Mouse (Mus musculus) hindbrain, embryonic 16.5 days (tissue): ENCODE measurements around the gene Il9r. TPM values are rescaled to one million over a fixed set of nuclear protein-coding genes. Genes with fewer than 3 reads are reported as not detected.
"Not testable (repeated sequence)": the region's sequence is repeated elsewhere in the genome, so short reads cannot be mapped to it uniquely, and the experiment has no call there.

Experiments
- ATAC-seq: fragments of 200-750 bp; cut with Nextera tagmentation; 2 replicates; pipeline ENCODE4 v1.8.0; 2017; ENCODE audit warnings: moderate TSS enrichment, moderate library complexity
- H3K27ac ChIP-seq: fragments of 300-500 bp; sonication (generic); 2 replicates; pipeline ENCODE4 v1.5.1; 2014; ENCODE audit warnings: low read depth, mild to moderate bottlenecking, control low read depth, low read length, moderate library complexity
- H3K27me3 ChIP-seq: fragments of 300-500 bp; sonication (generic); replicated peaks from 2 replicates; pipeline ENCODE4 v1.6.1; 2014; ENCODE audit warnings: low read length; ENCODE audit not compliant: control insufficient read depth, insufficient read depth
- H3K36me3 ChIP-seq: fragments of 300-500 bp; sonication (generic); 2 replicates; pipeline ENCODE4 v1.6.1; 2014; ENCODE audit warnings: mild to moderate bottlenecking, low read length, moderate library complexity, mixed read lengths; ENCODE audit not compliant: control insufficient read depth, insufficient read depth
- H3K4me1 ChIP-seq: fragments of 300-500 bp; sonication (generic); 2 replicates; pipeline ENCODE4 v1.6.1; 2014; ENCODE audit warnings: low read depth, low read length; ENCODE audit not compliant: control insufficient read depth, insufficient read depth
- H3K4me2 ChIP-seq: fragments of 300-500 bp; sonication (generic); 2 replicates; pipeline ENCODE4 v1.6.1; 2014; ENCODE audit warnings: mild to moderate bottlenecking, low read length, control low read depth, moderate library complexity
- H3K4me3 ChIP-seq: fragments of 300-500 bp; sonication (generic); 2 replicates; pipeline ENCODE4 v1.5.1; 2014; ENCODE audit warnings: mild to moderate bottlenecking, low read length, control low read depth, moderate library complexity
- H3K9ac ChIP-seq: fragments of 300-500 bp; sonication (generic); 2 replicates; pipeline ENCODE4 v1.6.1; 2014; ENCODE audit warnings: low read depth, mild to moderate bottlenecking, control low read depth, low read length, moderate library complexity
- H3K9me3 ChIP-seq: fragments of 300-500 bp; sonication (generic); 2 replicates; pipeline ENCODE4 v1.6.1; 2014; ENCODE audit warnings: mild to moderate bottlenecking, low read length, moderate library complexity; ENCODE audit not compliant: control insufficient read depth
- WGBS: fragments of 180-500 bp; shearing (Covaris S2); extraction: QIAGEN DNeasy Blood & Tissue Kit; methylation state at CpG from one replicate; pipeline ENCODE4 v1.1.7; 2014; 5-methylcytosine and 5-hydroxymethylcytosine counted together
- polyA plus RNA-seq: library from polyadenylated mRNA; unstranded; fragments of >200 nt; fragmentation: Nextera tagmentation; extraction: Ambion mirVana; gene quantifications from 2 replicates; pipeline ENCODE4 v1.2.1, GENCODE M21; 2015

Gene Il9r
- polyA plus RNA-seq, 1 experiment from 2014 or later, result not detected

- no peak for ATAC-seq
- no peak overlapping the region for H3K4me2 ChIP-seq
- H3K27ac ChIP-seq, result no peak overlapping the region
- H3K4me3 ChIP-seq, result no peak overlapping the region
- H3K27me3 ChIP-seq, result no peaks in the 10 kb centered on the region
- H3K9ac ChIP-seq, result no peak overlapping the region
- H3K4me1 ChIP-seq, result peaks cover 5% of the 10 kb centered on the region
- WGBS, result 89% methylated on average over 9 of the region's 9 CpGs
- H3K36me3 ChIP-seq, result peaks cover 16% of the 10 kb centered on the region
- H3K9me3 ChIP-seq, result no peaks in the 10 kb centered on the region
Observed at GRCm38 (mm10) chr11:32210623-32211022, 10.5 kb upstream of the Il9r start.

GRCm38 (mm10) chr11:32205058-32205873 lies 5.2 kb upstream of the Il9r start, which contains the start of gene Snrnp25:
TSS of gene Snrnp25 (plus strand) at chr11:32205415.
- Histone ChIP-seq H3K4me2 (peak within 1 kb of the TSS; percentile 85), H3K9ac (peak within 1 kb of the TSS; percentile 86), H3K4me1 (peaks cover 5% of the 10 kb centered on the region), H3K4me3 (peak within 1 kb of the TSS; percentile 80), H3K27me3 (0 out of 2 replicates have a peak, but pooled peaks cover 2% of the 10 kb centered on the region), H3K9me3 (no peaks in the 10 kb centered on the region), H3K27ac (peak within 1 kb of the TSS; percentile 64), H3K36me3 (peaks cover 10% of the 10 kb centered on the region)
- WGBS, result under 1% methylated on average over 52 of the region's 52 CpGs
- ATAC-seq, result peak; percentile 100

GRCm38 (mm10) chr11:32201922-32202685 lies 2.0 kb upstream of the Il9r start:
- H3K4me1 ChIP-seq, result peaks cover 5% of the 10 kb centered on the region
- no peak overlapping the region for H3K27ac ChIP-seq
- no peak overlapping the region for H3K4me3 ChIP-seq
- H3K9ac ChIP-seq, result no peak overlapping the region
- WGBS, result 78% methylated on average over 11 of the region's 11 CpGs
- no peaks in the 10 kb centered on the region for H3K36me3 ChIP-seq
- no peak for ATAC-seq
- H3K4me2 ChIP-seq, result no peak overlapping the region
- H3K27me3 ChIP-seq, result 0 out of 2 replicates have a peak, but pooled peaks cover 2% of the 10 kb centered on the region
- no peaks in the 10 kb centered on the region for H3K9me3 ChIP-seq

GRCm38 (mm10) chr11:32200992-32201391 lies 913 bp upstream of the Il9r start:
- H3K9me3 ChIP-seq, ATAC-seq, H3K27me3 ChIP-seq, H3K4me2 ChIP-seq, H3K9ac ChIP-seq, H3K4me3 ChIP-seq, H3K36me3 ChIP-seq, H3K27ac ChIP-seq, H3K4me1 ChIP-seq: not testable (repeated sequence)
- WGBS, result 71% methylated on average over 1 of the region's 1 CpGs

GRCm38 (mm10) chr11:32199230-32199629 lies 849 bp downstream of the Il9r start:
- Histone ChIP-seq H3K27me3 (0 out of 2 replicates have a peak, but pooled peaks cover 2% of the 10 kb centered on the region), H3K4me3 (no peak overlapping the region), H3K4me2 (no peak overlapping the region), H3K9ac (no peak overlapping the region), H3K27ac (no peak overlapping the region), H3K9me3 (no peaks in the 10 kb centered on the region), H3K4me1 (no peaks in the 10 kb centered on the region), H3K36me3 (no peaks in the 10 kb centered on the region)
- no peak for ATAC-seq
- WGBS, result 66% methylated on average over 5 of the region's 6 CpGs

- Histone ChIP-seq H3K4me2 (no peak overlapping the region), H3K9me3 (no peaks in the 10 kb centered on the region), H3K4me3 (no peak overlapping the region), H3K27me3 (0 out of 2 replicates have a peak, but pooled peaks cover 2% of the 10 kb centered on the region), H3K36me3 (no peaks in the 10 kb centered on the region), H3K9ac (no peak overlapping the region), H3K27ac (no peak overlapping the region), H3K4me1 (no peaks in the 10 kb centered on the region)
- WGBS, result 76% methylated on average over 14 of the region's 14 CpGs
- no peak for ATAC-seq
Observed at GRCm38 (mm10) chr11:32198256-32198955, 1.7 kb downstream of the Il9r start.

- no peak overlapping the region for H3K4me2 ChIP-seq
- no peak overlapping the region for H3K9ac ChIP-seq
- no peaks in the 10 kb centered on the region for H3K4me1 ChIP-seq
- no peaks in the 10 kb centered on the region for H3K9me3 ChIP-seq
- H3K4me3 ChIP-seq, result no peak overlapping the region
- ATAC-seq, result no peak
- 66% methylated on average over 3 of the region's 3 CpGs for WGBS
- H3K27ac ChIP-seq, result no peak overlapping the region
- no peaks in the 10 kb centered on the region for H3K36me3 ChIP-seq
- 0 out of 2 replicates have a peak, but pooled peaks cover 2% of the 10 kb centered on the region for H3K27me3 ChIP-seq
Observed at GRCm38 (mm10) chr11:32197766-32198165, 2.3 kb downstream of the Il9r start.

GRCm38 (mm10) chr11:32196727-32197126 lies 3.4 kb downstream of the Il9r start:
- H3K27ac ChIP-seq, result no peak overlapping the region
- WGBS, result 70% methylated on average over 6 of the region's 6 CpGs
- no peak for ATAC-seq

More at GRCm38 (mm10) chr11:32196727-32197126, 3.4 kb downstream of the Il9r start:
- H3K4me3 ChIP-seq, result no peak overlapping the region
- no peak overlapping the region for H3K4me2 ChIP-seq
- no peaks in the 10 kb centered on the region for H3K4me1 ChIP-seq
- H3K27me3 ChIP-seq, result 0 out of 2 replicates have a peak, but pooled peaks cover 2% of the 10 kb centered on the region
- H3K36me3 ChIP-seq, result no peaks in the 10 kb centered on the region
- H3K9me3 ChIP-seq, result no peaks in the 10 kb centered on the region
- no peak overlapping the region for H3K9ac ChIP-seq
